Mouse (Mus musculus) hindbrain, embryonic 11.5 days (tissue): ENCODE measurements around the gene Tns4. TPM values are rescaled to one million over a fixed set of nuclear protein-coding genes. Genes with fewer than 3 reads are reported as not detected.

ENCODE experiments used
- ATAC-seq: fragments of 200-750 bp; cut with Nextera tagmentation; 2 replicates; pipeline ENCODE4 v1.8.0; 2017; ENCODE audit warnings: mild to moderate bottlenecking, moderate TSS enrichment, moderate library complexity; ENCODE audit not compliant: low FRiP score
- DNase-seq: peaks from one replicate; pipeline ENCODE4 v3.0.0-alpha.2; 2015; ENCODE audit warnings: low spot score
- H3K27ac ChIP-seq: fragments of 300-500 bp; sonication (generic); 2 replicates; pipeline ENCODE4 v1.5.1; 2014; ENCODE audit warnings: mild to moderate bottlenecking, low read depth, low read length
- H3K27me3 ChIP-seq: fragments of 300-500 bp; sonication (generic); 2 replicates; pipeline ENCODE4 v1.6.1; 2014; ENCODE audit warnings: mild to moderate bottlenecking, low read length, moderate library complexity, mixed read lengths; ENCODE audit not compliant: control insufficient read depth, insufficient read depth
- H3K36me3 ChIP-seq: fragments of 300-500 bp; sonication (generic); 2 replicates; pipeline ENCODE4 v1.6.1; 2014; ENCODE audit warnings: mild to moderate bottlenecking, low read length, moderate library complexity, mixed read lengths; ENCODE audit not compliant: control insufficient read depth, insufficient read depth
- H3K4me1 ChIP-seq: fragments of 300-500 bp; sonication (generic); replicated peaks from 2 replicates; pipeline ENCODE4 v1.6.1; 2014; ENCODE audit warnings: low read length, mixed read lengths; ENCODE audit not compliant: control insufficient read depth, insufficient read depth
- H3K4me2 ChIP-seq: fragments of 300-500 bp; sonication (generic); replicated peaks from 2 replicates; pipeline ENCODE4 v1.6.1; 2014; ENCODE audit warnings: mild to moderate bottlenecking, low read depth, low read length
- H3K4me3 ChIP-seq: fragments of 300-500 bp; sonication (generic); 2 replicates; pipeline ENCODE4 v1.5.1; 2014; ENCODE audit warnings: low read depth, low read length
- H3K9ac ChIP-seq: fragments of 300-500 bp; sonication (generic); 2 replicates; pipeline ENCODE4 v1.6.1; 2014; ENCODE audit warnings: low read depth, low read length
- H3K9me3 ChIP-seq: fragments of 300-500 bp; sonication (generic); 2 replicates; pipeline ENCODE4 v1.6.1; 2016; ENCODE audit warnings: low read length; ENCODE audit not compliant: control insufficient read depth
- WGBS: fragments of 180-500 bp; shearing (Covaris S2); extraction: QIAGEN DNeasy Blood & Tissue Kit; methylation state at CpG from one replicate; pipeline ENCODE4 v1.1.7; 2014; 5-methylcytosine and 5-hydroxymethylcytosine counted together
- polyA plus RNA-seq: library from polyadenylated mRNA; unstranded; fragments of >200 nt; fragmentation: Nextera tagmentation; extraction: Ambion mirVana; gene quantifications from 2 replicates; pipeline ENCODE4 v1.2.1, GENCODE M21; 2014

The Tns4 gene
- polyA plus RNA-seq, 1 experiment from 2014 or later = 1.1 TPM

GRCm38 (mm10) chr11:99111155-99111554 lies 22.0 kb upstream of the Tns4 start:
- no peaks in the 10 kb centered on the region for H3K27me3 ChIP-seq
- H3K4me3 ChIP-seq = no peak overlapping the region
- no peak overlapping the region for H3K9ac ChIP-seq
- H3K27ac ChIP-seq = no peak overlapping the region
- H3K4me1 ChIP-seq = no peaks in the 10 kb centered on the region; the same call in 1 of the 2 replicates
- no peaks in the 10 kb centered on the region for H3K36me3 ChIP-seq
- ATAC-seq (no peak), DNase-seq (no peak)
- H3K4me2 ChIP-seq = no peak overlapping the region
- H3K9me3 ChIP-seq = no peaks in the 10 kb centered on the region
- WGBS = 69% methylated on average over 11 of the region's 11 CpGs

- 85% methylated on average over 15 of the region's 15 CpGs for WGBS
- Histone ChIP-seq H3K9me3 (no peaks in the 10 kb centered on the region), H3K36me3 (no peaks in the 10 kb centered on the region), H3K4me3 (no peak overlapping the region), H3K27ac (no peak overlapping the region), H3K4me1 (no peaks in the 10 kb centered on the region; the same call in 1 of the 2 replicates), H3K27me3 (no peaks in the 10 kb centered on the region), H3K4me2 (no peak overlapping the region), H3K9ac (no peak overlapping the region)
- DNase-seq = no peak
- no peak for ATAC-seq
These were observed 21.4 kb upstream of the Tns4 start for GRCm38 (mm10) chr11:99110370-99111110.

- no peaks in the 10 kb centered on the region for H3K27me3 ChIP-seq
- 71% methylated on average over 3 of the region's 3 CpGs for WGBS
- no peak for ATAC-seq
- no peak overlapping the region for H3K4me2 ChIP-seq
- no peak overlapping the region for H3K27ac ChIP-seq
- H3K9me3 ChIP-seq = no peaks in the 10 kb centered on the region
- no peak overlapping the region for H3K9ac ChIP-seq
- no peaks in the 10 kb centered on the region for H3K36me3 ChIP-seq
- DNase-seq = no peak
- H3K4me1 ChIP-seq = no peaks in the 10 kb centered on the region; the same call in 1 of the 2 replicates
- no peak overlapping the region for H3K4me3 ChIP-seq
These were observed 19.2 kb upstream of the Tns4 start for GRCm38 (mm10) chr11:99108296-99108695.

GRCm38 (mm10) chr11:99105981-99106726 lies 17.0 kb upstream of the Tns4 start:
- WGBS = 71% methylated on average over 12 of the region's 12 CpGs
- H3K9ac ChIP-seq = no peak overlapping the region
- DNase-seq = no peak

GRCm38 (mm10) chr11:99104609-99105410 lies 15.7 kb upstream of the Tns4 start:
- 80% methylated on average over 9 of the region's 9 CpGs for WGBS
- no peak for DNase-seq
- no peak overlapping the region for H3K4me2 ChIP-seq
- no peaks in the 10 kb centered on the region for H3K36me3 ChIP-seq
- no peaks in the 10 kb centered on the region for H3K27me3 ChIP-seq
- H3K9me3 ChIP-seq = no peaks in the 10 kb centered on the region
- no peak for ATAC-seq
- H3K4me1 ChIP-seq = no peaks in the 10 kb centered on the region; the same call in 1 of the 2 replicates
- H3K9ac ChIP-seq = no peak overlapping the region
- H3K4me3 ChIP-seq = no peak overlapping the region
- H3K27ac ChIP-seq = no peak overlapping the region

More at GRCm38 (mm10) chr11:99105981-99106726, 17.0 kb upstream of the Tns4 start:
- Histone ChIP-seq H3K4me3 (no peak overlapping the region), H3K4me1 (no peaks in the 10 kb centered on the region; the same call in 1 of the 2 replicates), H3K4me2 (no peak overlapping the region), H3K9me3 (no peaks in the 10 kb centered on the region), H3K27ac (no peak overlapping the region), H3K36me3 (no peaks in the 10 kb centered on the region), H3K27me3 (no peaks in the 10 kb centered on the region)
- ATAC-seq = no peak

- H3K36me3 ChIP-seq = no peaks in the 10 kb centered on the region
- no peak overlapping the region for H3K4me2 ChIP-seq
- H3K27me3 ChIP-seq = no peaks in the 10 kb centered on the region
- no peak overlapping the region for H3K4me3 ChIP-seq
- no peaks in the 10 kb centered on the region; the same call in 1 of the 2 replicates for H3K4me1 ChIP-seq
- WGBS = 90% methylated on average over 9 of the region's 9 CpGs
- no peaks in the 10 kb centered on the region for H3K9me3 ChIP-seq
- no peak overlapping the region for H3K27ac ChIP-seq
- H3K9ac ChIP-seq = no peak overlapping the region
- ATAC-seq (no peak), DNase-seq (no peak)
These were observed 13.6 kb upstream of the Tns4 start for GRCm38 (mm10) chr11:99102575-99103270.

- ATAC-seq = no peak
- no peaks in the 10 kb centered on the region for H3K9me3 ChIP-seq
- no peak overlapping the region for H3K4me2 ChIP-seq
- no peak overlapping the region for H3K9ac ChIP-seq
- H3K4me1 ChIP-seq = no peaks in the 10 kb centered on the region
- H3K27ac ChIP-seq = no peak overlapping the region
- no peak overlapping the region for H3K4me3 ChIP-seq
- DNase-seq = no peak
- no peaks in the 10 kb centered on the region for H3K36me3 ChIP-seq
- no peaks in the 10 kb centered on the region for H3K27me3 ChIP-seq
- WGBS = 88% methylated on average over 8 of the region's 8 CpGs
These were observed 12.6 kb upstream of the Tns4 start for GRCm38 (mm10) chr11:99101693-99102092.

GRCm38 (mm10) chr11:99100215-99100614 lies 11.1 kb upstream of the Tns4 start:
- H3K9me3 ChIP-seq = no peaks in the 10 kb centered on the region
- no peaks in the 10 kb centered on the region for H3K4me1 ChIP-seq
- ATAC-seq (no peak), DNase-seq (no peak)
- WGBS = 86% methylated on average over 5 of the region's 5 CpGs
- H3K9ac ChIP-seq = no peak overlapping the region
- H3K36me3 ChIP-seq = no peaks in the 10 kb centered on the region
- no peak overlapping the region for H3K4me3 ChIP-seq
- no peak overlapping the region for H3K27ac ChIP-seq
- H3K27me3 ChIP-seq = no peaks in the 10 kb centered on the region
- no peak overlapping the region for H3K4me2 ChIP-seq
